Mouse (Mus musculus) liver, embryonic 14.5 days (tissue): ENCODE measurements around the gene Ldhal6b.

ENCODE experiments used
- CTCF ChIP-seq: IDR thresholded peaks from 2 replicates; pipeline ENCODE4 v1.5.1; 2016; ENCODE audit warnings: antibody characterized with exemption, low read depth, control low read depth
- EP300 ChIP-seq: IDR thresholded peaks from 2 replicates; pipeline ENCODE4 v1.6.1; 2016; ENCODE audit warnings: antibody characterized with exemption, low read depth

DNA sequence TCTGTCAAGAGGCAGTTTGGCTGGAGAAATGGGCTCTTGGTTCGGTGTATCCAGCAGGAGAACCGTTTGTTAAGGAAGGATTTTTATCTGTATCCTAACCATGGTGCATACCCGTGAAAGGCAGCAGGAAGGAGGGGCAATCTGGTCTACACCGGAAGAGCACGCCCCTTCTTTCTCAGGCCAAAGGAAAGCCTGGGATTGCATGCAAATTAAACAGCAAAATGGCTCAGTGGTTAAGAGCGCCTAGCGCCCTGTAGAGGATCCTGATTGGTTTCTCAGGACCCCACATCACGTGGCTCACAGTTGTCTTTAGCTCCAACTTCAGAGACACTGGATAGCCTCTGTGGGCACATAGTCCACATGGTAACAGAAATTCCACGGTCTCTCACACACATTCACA lies 489 bp upstream of the Ldhal6b start:
- TF ChIP-seq CTCF (no peak), EP300 (no peak)
